Mouse (Mus musculus) layer of hippocampus, adult 6 months (tissue): ENCODE measurements around the gene Runx3. TPM values are rescaled to one million over a fixed set of nuclear protein-coding genes. Genes with fewer than 3 reads are reported as not detected.

Experiments used
- long read RNA-seq, 2 experiments: library from polyadenylated mRNA; unstranded; transcript quantifications; one replicate each; pipeline ENCODE4 v2.0.0; 2019 to 2020
- polyA plus RNA-seq: library from polyadenylated mRNA; unstranded; fragments of <200 nt; fragmentation: Nextera tagmentation; gene quantifications from 2 replicates; pipeline ENCODE4 v1.2.3, GENCODE M21; 2021

Runx3 gene
- polyA plus RNA-seq = 0.05 TPM in 1 of 2 replicates, not detected in the other
- long read RNA-seq, experiment 1 = 0 reads
- long read RNA-seq, experiment 2 = 0 reads

GRCm38 (mm10) chr4:135120342-135121100 lies at the start of gene Runx3:
TSS of gene Runx3 (plus strand) at chr4:135120652.

Other genes with a start within 250 kb of the Runx3 start
- 264 and 278 TPM in 2 replicates for gene Tmem50a, start 205.6 kb upstream of the Runx3 start, polyA plus RNA-seq
- gene Rsrp1, start 197.1 kb upstream of the Runx3 start, polyA plus RNA-seq = 27.5 and 44.9 TPM in 2 replicates
- gene Syf2, start 189.8 kb upstream of the Runx3 start, polyA plus RNA-seq = 73.4 and 73.9 TPM in 2 replicates
- gene Clic4, start 152.2 kb downstream of the Runx3 start, polyA plus RNA-seq = 33.3 and 37.3 TPM in 2 replicates
- gene Srrm1, start 232.7 kb downstream of the Runx3 start, polyA plus RNA-seq = 83.8 and 87.6 TPM in 2 replicates